Mouse (Mus musculus) heart, postnatal 0 days (tissue): ENCODE results near the gene Gpm6b.

Experiments
- CTCF ChIP-seq: IDR thresholded peaks from 2 replicates; pipeline ENCODE4 v1.5.1; 2016; ENCODE audit warnings: antibody characterized with exemption, control low read depth, low read depth
- EP300 ChIP-seq: IDR thresholded peaks from 2 replicates; pipeline ENCODE4 v1.6.1; 2016; ENCODE audit warnings: antibody characterized with exemption, low read depth

- no peak for TF ChIP-seq CTCF
- no peak for TF ChIP-seq EP300
Measured at GRCm38 (mm10) chrX:166286760-166287483, 48.2 kb downstream of the Gpm6b start.
